11 mouse cellular contexts compared by ENCODE assay signal in the genomic region with DNA sequence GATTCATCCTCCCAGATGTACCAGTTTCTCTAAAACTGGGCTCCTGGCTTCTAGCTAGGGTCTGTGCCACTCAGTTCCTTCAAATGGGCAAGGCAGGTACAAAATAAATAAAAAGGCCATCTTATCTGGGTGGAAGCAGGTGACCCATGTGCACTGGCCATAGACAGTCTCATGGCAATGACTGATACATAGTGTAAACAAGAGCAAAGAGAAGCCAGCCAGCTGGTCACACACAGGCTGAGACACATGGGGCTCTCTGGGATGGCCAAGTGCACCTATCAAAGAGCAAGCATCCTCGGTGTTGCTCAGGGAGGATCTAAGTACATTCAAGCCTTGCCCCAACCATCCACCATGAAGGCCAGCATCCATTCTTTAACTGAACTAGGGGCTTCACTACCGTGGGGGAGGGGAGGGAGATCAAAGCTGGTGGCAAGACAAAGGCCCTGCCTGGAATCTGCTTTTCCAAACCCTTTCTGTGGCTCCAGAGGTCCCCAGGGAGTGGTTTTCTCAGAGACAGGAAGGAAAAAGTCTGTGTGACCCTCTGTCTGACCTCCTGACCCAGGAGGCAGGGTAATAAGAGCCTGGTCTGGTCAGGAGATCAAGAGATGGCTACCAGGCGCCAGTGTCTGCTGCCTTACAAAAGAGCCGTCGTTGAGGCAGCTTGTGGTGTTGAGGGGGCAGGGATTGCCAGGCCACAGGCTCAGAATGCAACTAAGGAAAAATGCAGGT. TPM values are rescaled to one million over a fixed set of nuclear protein-coding genes. Genes with fewer than 3 reads are reported as not detected.
DNase-seq lines count a peak whose midpoint lies in the region; ATAC-seq and TF ChIP-seq lines count a peak whose summit lies in the region.
"Had no signal": no experiment of that assay in that cellular context is flagged by ENCODE, and none has a peak within 500 bp of the region (broad histone marks: within the 10 kb centered on the region; RNA-seq: fewer than 3 reads in every experiment).

No protein-coding gene starts in this region.

- no peak overlapping the region for H3K9ac ChIP-seq in forebrain, postnatal 0 days
- H3K9ac ChIP-seq in ES-E14 (ENCODE audit: insufficient read depth, low read depth, low read length, poor library complexity, severe bottlenecking): no peak overlapping the region
- peak overlapping the region; percentile 51 for H3K9ac ChIP-seq in hindbrain, embryonic 12.5 days
- H3K9ac ChIP-seq in midbrain, embryonic 13.5 days (replicated peaks): peak overlapping the region; percentile 32; the same call in 1 of the 2 replicates

- H3K4me3 ChIP-seq in forebrain, embryonic 10.5 days: peak overlapping the region; percentile 23; the same call in 1 of the 2 replicates
- H3K4me3 ChIP-seq in forebrain, postnatal 0 days (ENCODE audit: low read depth, low read length): no peak overlapping the region
- H3K4me3 ChIP-seq in ES-E14 (ENCODE audit: insufficient read depth in 1 of 2, low read depth in 1 of 2, low read length in 2 of 2, poor library complexity in 1 of 2, severe bottlenecking in 1 of 2): no peak overlapping the region
- no peak overlapping the region for H3K4me3 ChIP-seq in hindbrain, embryonic 12.5 days
- H3K4me3 ChIP-seq in midbrain, embryonic 13.5 days (replicated peaks): no peak overlapping the region

- in situ Hi-C loops in ES-E14 (cut with MboI; ENCODE audit: low sequenced_read_pairs in 2 of 2, unreplicated experiment in 2 of 2): no loop called here

- H3K36me3 ChIP-seq in forebrain, embryonic 10.5 days (replicated peaks): peaks cover 66% of the 10 kb centered on the region
- peaks cover 36% of the 10 kb centered on the region for H3K36me3 ChIP-seq in forebrain, postnatal 0 days (ENCODE audit: insufficient read depth)
- peaks cover 34% of the 10 kb centered on the region for H3K36me3 ChIP-seq in ES-E14 (ENCODE audit: control insufficient read depth, insufficient read depth, low read length, poor library complexity, severe bottlenecking)
- peaks cover 48% of the 10 kb centered on the region for H3K36me3 ChIP-seq in hindbrain, embryonic 12.5 days
- H3K36me3 ChIP-seq in midbrain, embryonic 13.5 days: peaks cover 60% of the 10 kb centered on the region

- no peaks in the 10 kb centered on the region for H3K27me3 ChIP-seq in forebrain, embryonic 10.5 days (ENCODE audit: poor library complexity, severe bottlenecking)
- no peaks in the 10 kb centered on the region for H3K27me3 ChIP-seq in forebrain, postnatal 0 days (ENCODE audit: insufficient read depth, low read length)
- H3K27me3 ChIP-seq in hindbrain, embryonic 12.5 days: no peaks in the 10 kb centered on the region
- no peaks in the 10 kb centered on the region for H3K27me3 ChIP-seq in midbrain, embryonic 13.5 days

- H3K4me1 ChIP-seq in forebrain, embryonic 10.5 days: peaks cover 87% of the 10 kb centered on the region
- peaks cover 10% of the 10 kb centered on the region; the same call in 1 of the 2 replicates for H3K4me1 ChIP-seq in forebrain, postnatal 0 days (ENCODE audit: insufficient read depth)
- H3K4me1 ChIP-seq in ES-E14 (ENCODE audit: control insufficient read depth in 2 of 2, insufficient read depth in 2 of 2, low read length in 2 of 2, poor library complexity in 1 of 2): peaks cover 8 to 45% of the 10 kb centered on the region in 2 experiments; a peak in 3 of 4 replicates
- H3K4me1 ChIP-seq in hindbrain, embryonic 12.5 days: peaks cover 34% of the 10 kb centered on the region
- H3K4me1 ChIP-seq in midbrain, embryonic 13.5 days (replicated peaks): peaks cover 44% of the 10 kb centered on the region

- H3K27ac ChIP-seq in forebrain, embryonic 10.5 days: peak overlapping the region; percentile 87
- H3K27ac ChIP-seq in forebrain, postnatal 0 days (ENCODE audit: low read depth, low read length): no peak overlapping the region
- 0 out of 2 replicates have a peak overlapping the region, but pooled peaks have one; percentile 38 for H3K27ac ChIP-seq in ES-E14 (ENCODE audit: insufficient read depth, low read depth, low read length, poor library complexity, severe bottlenecking)
- peak overlapping the region; percentile 80 for H3K27ac ChIP-seq in hindbrain, embryonic 12.5 days
- H3K27ac ChIP-seq in midbrain, embryonic 13.5 days: peak overlapping the region; percentile 74

- 4% methylated on average over 5 of the region's 5 CpGs for WGBS in forebrain, embryonic 10.5 days
- WGBS in forebrain, postnatal 0 days: 6% methylated on average over 5 of the region's 5 CpGs
- 3% methylated on average over 5 of the region's 5 CpGs for WGBS in hindbrain, embryonic 12.5 days
- 5% methylated on average over 5 of the region's 5 CpGs for WGBS in midbrain, embryonic 13.5 days

- no peak for ATAC-seq in forebrain, postnatal 0 days
- no peak for ATAC-seq in hindbrain, embryonic 12.5 days (ENCODE audit: low FRiP score)
- ATAC-seq in midbrain, embryonic 13.5 days: no peak

- TF ChIP-seq CTCF in forebrain, postnatal 0 days (IDR thresholded peaks at IDR 0.05; ENCODE audit: low read depth): no peak

- peak; percentile 64 for DNase-seq in forebrain, embryonic 10.5 days (ENCODE audit: extremely low spot score, low spot score)
- DNase-seq in forebrain, postnatal 0 days: no peak
- DNase-seq in ES-E14 (ENCODE audit: low read depth, low spot score): peak; percentile 71
- no peak for DNase-seq in T-cell, adult 2 months (ENCODE audit: low spot score)
- DNase-seq in lung, postnatal 36 days: no peak
- DNase-seq in right cerebral cortex, postnatal 14 days: no peak
- DNase-seq: lung, postnatal 10 days; right cerebral cortex, adult 18-20 months; thymus, postnatal 36 days had no signal

- no peak overlapping the region for H3K4me2 ChIP-seq in forebrain, postnatal 0 days (ENCODE audit: low read depth)
- H3K4me2 ChIP-seq in hindbrain, embryonic 12.5 days (replicated peaks): no peak overlapping the region
- no peak overlapping the region for H3K4me2 ChIP-seq in midbrain, embryonic 13.5 days (replicated peaks)

- H3K9me3 ChIP-seq in forebrain, embryonic 10.5 days: no peaks in the 10 kb centered on the region
- no peaks in the 10 kb centered on the region for H3K9me3 ChIP-seq in forebrain, postnatal 0 days (ENCODE audit: low read length)
- no peaks in the 10 kb centered on the region for H3K9me3 ChIP-seq in ES-E14 (ENCODE audit: control insufficient read depth, insufficient read depth, low read depth, low read length)
- no peaks in the 10 kb centered on the region for H3K9me3 ChIP-seq in hindbrain, embryonic 12.5 days (replicated peaks)
- no peaks in the 10 kb centered on the region for H3K9me3 ChIP-seq in midbrain, embryonic 13.5 days

TF ChIP-seq in ES-E14, 5 proteins besides CTCF, POLR2A, EP300 and RAD21:
- TF ChIP-seq ZC3H11A (IDR thresholded peaks at IDR 0.05; ENCODE audit: borderline replicate concordance, low read depth, low read length) (no peak), CHD2 (IDR thresholded peaks at IDR 0.05; ENCODE audit: low read depth, low read length) (no peak), HCFC1 (IDR thresholded peaks at IDR 0.05; ENCODE audit: borderline replicate concordance, insufficient read depth, low read length) (no peak), ZNF384 (IDR thresholded peaks at IDR 0.05; ENCODE audit: low read depth, low read length) (no peak), MAFK (IDR thresholded peaks at IDR 0.05; ENCODE audit: insufficient read depth, low read depth, low read length) (no peak)

RNA-seq across cellular contexts. Expression of a gene that starts 0.4 kb away (rescaled TPM):
- polyA plus RNA-seq in forebrain, embryonic 10.5 days (2016; fragmentation: Nextera tagmentation; extraction: Ambion mirVana): 4.0 and 4.2 TPM in 2 replicates
- 0.23 and 1.5 TPM in 2 replicates for total RNA-seq in forebrain, postnatal 0 days (2014; rRNA removed)
- 0.28 and 0.29 TPM in 2 replicates for polyA plus RNA-seq in forebrain, postnatal 0 days (2015; fragmentation: Nextera tagmentation; extraction: Ambion mirVana)
- total RNA-seq in ES-E14 (2012; rRNA removed): 3.3 TPM in 2 replicates
- polyA plus RNA-seq in hindbrain, embryonic 12.5 days (2016; fragmentation: Nextera tagmentation; extraction: Ambion mirVana): 0.29 and 0.90 TPM in 2 replicates
- polyA plus RNA-seq in midbrain, embryonic 13.5 days (2015; fragmentation: Nextera tagmentation; extraction: Ambion mirVana): 0.61 and 0.70 TPM in 2 replicates

RNA-seq across cellular contexts. Expression of a gene that starts 6.2 kb away (rescaled TPM):
- 76.7 and 79.1 TPM in 2 replicates for polyA plus RNA-seq in forebrain, embryonic 10.5 days (2016; fragmentation: Nextera tagmentation; extraction: Ambion mirVana)
- 37.0 and 41.7 TPM in 2 replicates for total RNA-seq in forebrain, postnatal 0 days (2014; rRNA removed)
- 43.1 and 62.2 TPM in 2 replicates for polyA plus RNA-seq in forebrain, postnatal 0 days (2015; fragmentation: Nextera tagmentation; extraction: Ambion mirVana)
- 26.5 and 26.6 TPM in 2 replicates for total RNA-seq in ES-E14 (2012; rRNA removed)
- polyA plus RNA-seq in hindbrain, embryonic 12.5 days (2016; fragmentation: Nextera tagmentation; extraction: Ambion mirVana): 48.7 and 53.2 TPM in 2 replicates
- polyA plus RNA-seq in midbrain, embryonic 13.5 days (2015; fragmentation: Nextera tagmentation; extraction: Ambion mirVana): 69.7 and 75.4 TPM in 2 replicates

RNA-seq across cellular contexts. Expression of a gene that starts 12.5 kb away (rescaled TPM):
- polyA plus RNA-seq in forebrain, embryonic 10.5 days (2016; fragmentation: Nextera tagmentation; extraction: Ambion mirVana): 20.0 and 21.9 TPM in 2 replicates
- 10.3 and 16.5 TPM in 2 replicates for total RNA-seq in forebrain, postnatal 0 days (2014; rRNA removed)
- 32.5 and 37.1 TPM in 2 replicates for polyA plus RNA-seq in forebrain, postnatal 0 days (2015; fragmentation: Nextera tagmentation; extraction: Ambion mirVana)
- 12.3 and 12.6 TPM in 2 replicates for total RNA-seq in ES-E14 (2012; rRNA removed)
- polyA plus RNA-seq in hindbrain, embryonic 12.5 days (2016; fragmentation: Nextera tagmentation; extraction: Ambion mirVana): 6.2 and 6.3 TPM in 2 replicates
- 8.0 and 10.4 TPM in 2 replicates for polyA plus RNA-seq in midbrain, embryonic 13.5 days (2015; fragmentation: Nextera tagmentation; extraction: Ambion mirVana)

RNA-seq across cellular contexts. Expression of a gene that starts 19.8 kb away (rescaled TPM):
- 63.3 and 73.0 TPM in 2 replicates for polyA plus RNA-seq in forebrain, embryonic 10.5 days (2016; fragmentation: Nextera tagmentation; extraction: Ambion mirVana)
- total RNA-seq in forebrain, postnatal 0 days (2014; rRNA removed): 29.8 and 40.2 TPM in 2 replicates
- polyA plus RNA-seq in forebrain, postnatal 0 days (2015; fragmentation: Nextera tagmentation; extraction: Ambion mirVana): 8.0 and 13.2 TPM in 2 replicates
- 24.7 and 50.5 TPM in 2 replicates for total RNA-seq in ES-E14 (2012; rRNA removed)
- polyA plus RNA-seq in hindbrain, embryonic 12.5 days (2016; fragmentation: Nextera tagmentation; extraction: Ambion mirVana): 30.0 and 31.2 TPM in 2 replicates
- polyA plus RNA-seq in midbrain, embryonic 13.5 days (2015; fragmentation: Nextera tagmentation; extraction: Ambion mirVana): 20.1 and 22.4 TPM in 2 replicates

RNA-seq across cellular contexts. Expression of a gene that starts 36.4 kb away (rescaled TPM):
- 28.0 and 31.2 TPM in 2 replicates for polyA plus RNA-seq in forebrain, embryonic 10.5 days (2016; fragmentation: Nextera tagmentation; extraction: Ambion mirVana)
- 35.4 and 53.1 TPM in 2 replicates for total RNA-seq in forebrain, postnatal 0 days (2014; rRNA removed)
- 8.1 and 11.3 TPM in 2 replicates for polyA plus RNA-seq in forebrain, postnatal 0 days (2015; fragmentation: Nextera tagmentation; extraction: Ambion mirVana)
- total RNA-seq in ES-E14 (2012; rRNA removed): 36.8 and 52.6 TPM in 2 replicates
- polyA plus RNA-seq in hindbrain, embryonic 12.5 days (2016; fragmentation: Nextera tagmentation; extraction: Ambion mirVana): 18.5 and 19.4 TPM in 2 replicates
- polyA plus RNA-seq in midbrain, embryonic 13.5 days (2015; fragmentation: Nextera tagmentation; extraction: Ambion mirVana): 15.6 and 16.4 TPM in 2 replicates

Comparison
In these comparisons a context has a peak if more than half of its experiments do, and no peak if none do; other contexts are left out.
1. DNase-seq: peak in forebrain, embryonic 10.5 days (single experiment) and ES-E14 (single experiment); none in forebrain, postnatal 0 days (single experiment), T-cell, adult 2 months (single experiment), lung, postnatal 36 days (single experiment) and right cerebral cortex, postnatal 14 days (single experiment).
2. H3K9ac ChIP-seq: peak in hindbrain, embryonic 12.5 days (single experiment) and midbrain, embryonic 13.5 days (single experiment); none in forebrain, postnatal 0 days (single experiment) and ES-E14 (single experiment).